Mouse (Mus musculus): Measurements from ENCODE around the gene Zgrf1.

Gene Zgrf1

DNA sequence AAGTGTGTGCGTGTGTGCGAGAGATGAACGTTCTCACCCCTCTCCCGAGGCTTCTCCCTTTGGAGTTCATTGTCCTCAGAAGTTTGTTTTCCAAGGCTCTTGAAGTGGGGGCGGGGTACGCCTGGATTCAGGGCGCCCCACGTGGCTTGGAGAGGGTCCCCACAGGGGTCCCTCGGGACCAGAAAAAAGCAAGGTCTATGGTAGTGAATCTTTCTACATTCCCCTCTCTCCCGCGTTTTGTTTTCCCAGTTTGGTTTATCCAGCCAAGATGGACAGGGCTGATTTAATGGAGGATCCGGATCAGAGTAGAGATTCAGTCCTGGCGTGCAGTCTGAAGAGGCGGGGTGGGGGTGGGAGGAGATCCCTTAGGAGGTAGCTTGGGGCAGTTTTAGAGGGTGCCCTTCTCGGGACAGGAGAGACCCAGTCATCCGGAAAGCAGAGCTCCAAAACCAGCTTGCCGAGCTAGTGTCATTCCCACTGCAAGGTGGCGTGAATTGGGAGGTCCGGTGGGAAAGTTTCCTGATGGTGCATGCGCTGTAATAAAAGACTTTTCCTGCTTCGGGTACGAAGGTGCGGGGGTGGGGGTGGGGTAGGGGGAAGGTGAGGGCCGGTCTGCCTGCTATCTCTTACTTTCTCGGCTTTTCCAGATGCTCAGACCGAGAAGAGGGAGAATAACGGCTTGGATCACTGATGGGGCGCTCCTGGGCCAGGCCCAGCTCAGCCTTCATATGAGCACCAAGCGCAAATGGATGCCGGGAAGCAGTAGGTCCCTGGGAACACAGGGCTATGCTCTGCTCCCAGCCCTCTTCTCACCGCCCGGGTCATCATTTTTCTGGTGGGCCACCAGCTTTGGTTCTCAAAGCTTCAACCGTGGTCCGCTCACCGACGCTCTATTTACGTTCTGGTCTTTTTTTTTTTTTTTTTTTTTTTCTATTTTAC is 87.7 kb downstream of the Zgrf1 start:
- DNase-seq, result no peak

DNA sequence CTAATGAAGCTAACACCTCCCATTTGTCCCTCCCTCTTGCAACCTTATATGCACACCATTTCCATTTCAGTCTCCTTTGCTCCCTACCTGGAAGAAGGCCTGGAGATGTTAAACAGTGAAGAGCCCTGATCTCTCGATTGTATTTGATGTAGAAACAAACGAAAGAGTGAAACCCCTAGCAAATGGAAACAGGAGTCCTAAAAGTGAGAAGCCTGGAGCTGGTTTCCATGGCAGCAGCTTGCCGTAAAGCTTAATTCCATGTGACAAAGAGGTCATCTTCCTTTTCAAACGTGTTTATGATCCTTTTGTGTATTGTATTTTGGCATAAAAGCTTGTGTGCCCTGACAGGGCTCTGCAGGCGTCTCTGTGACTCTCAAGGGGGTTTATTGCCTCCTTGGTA is 88.9 kb downstream of the Zgrf1 start:
- DNase-seq, result no peak

DNA sequence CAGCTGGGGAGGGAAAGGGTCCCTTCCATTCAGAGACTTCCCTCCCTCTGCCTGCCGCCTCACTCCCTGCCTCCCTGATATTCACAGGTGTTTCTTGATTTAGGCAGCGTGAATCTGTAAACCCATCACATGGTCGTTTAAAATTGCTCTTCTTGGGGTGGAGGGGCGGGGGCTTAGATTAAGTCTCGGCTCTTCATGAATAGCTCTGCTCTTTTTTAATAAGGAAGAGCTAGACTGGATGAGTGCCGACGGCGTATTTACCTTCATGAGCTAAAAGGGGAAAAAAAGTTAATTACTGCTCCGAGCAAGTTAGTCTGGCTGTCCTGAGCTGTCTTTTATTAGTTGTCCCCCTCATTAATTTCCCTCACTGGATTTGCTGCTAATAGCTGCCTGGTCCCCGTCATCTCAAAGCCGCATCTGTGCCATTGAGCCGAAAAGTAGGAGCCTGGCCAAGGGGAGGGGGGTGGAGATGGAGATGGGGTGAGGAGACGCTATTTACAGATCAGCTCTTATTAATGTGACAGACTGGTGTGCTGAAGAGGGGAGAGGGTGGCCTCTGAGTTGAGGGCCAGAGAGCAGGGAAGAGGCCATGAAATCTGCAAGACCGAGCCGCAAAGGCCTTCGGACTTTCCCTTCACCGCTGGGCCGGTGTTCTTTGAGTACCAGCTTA is 93.0 kb downstream of the Zgrf1 start:
- DNase-seq, result no peak

DNA sequence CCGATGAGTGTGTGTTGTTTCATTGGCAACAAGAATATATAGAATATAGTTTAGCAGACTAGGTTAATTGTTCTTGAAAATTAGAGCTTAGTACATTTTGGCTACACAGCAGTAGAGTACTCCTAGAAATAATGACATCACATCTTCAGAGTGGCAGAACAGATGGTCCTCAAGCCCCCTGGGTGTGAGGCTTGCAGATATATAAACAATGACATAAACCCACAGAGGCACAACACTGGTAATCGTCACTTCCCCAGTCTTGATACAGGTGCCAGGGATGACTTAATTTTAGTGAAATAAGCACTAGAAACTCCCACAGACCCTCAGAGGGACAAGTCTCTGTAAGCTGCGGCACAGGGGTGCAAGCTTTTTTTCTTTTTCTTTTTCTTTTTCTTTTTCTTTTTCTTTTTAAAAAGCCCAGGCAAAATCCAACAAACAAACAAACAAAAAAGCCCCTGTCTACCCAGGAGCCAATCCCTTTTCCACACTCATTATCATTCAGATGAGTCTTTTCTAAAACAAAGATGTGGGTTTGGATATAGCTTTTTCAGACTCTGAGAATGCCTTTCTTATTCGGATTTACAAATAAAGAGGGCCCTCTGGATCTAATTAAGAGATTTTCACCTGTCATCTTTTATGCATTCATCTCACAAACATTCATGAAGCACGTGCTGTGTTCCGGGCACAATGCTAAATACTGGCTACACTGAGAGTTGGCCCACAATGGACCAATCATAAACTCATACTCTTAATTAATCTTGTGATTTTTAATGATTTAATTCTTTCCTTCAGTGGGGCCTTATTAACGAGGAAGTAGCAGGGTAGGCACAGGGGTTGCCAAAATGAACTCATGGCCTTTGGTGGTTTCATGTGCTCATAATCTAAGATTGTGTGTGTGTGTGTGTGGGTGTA is 98.7 kb downstream of the Zgrf1 start:
- no peak for DNase-seq

DNA sequence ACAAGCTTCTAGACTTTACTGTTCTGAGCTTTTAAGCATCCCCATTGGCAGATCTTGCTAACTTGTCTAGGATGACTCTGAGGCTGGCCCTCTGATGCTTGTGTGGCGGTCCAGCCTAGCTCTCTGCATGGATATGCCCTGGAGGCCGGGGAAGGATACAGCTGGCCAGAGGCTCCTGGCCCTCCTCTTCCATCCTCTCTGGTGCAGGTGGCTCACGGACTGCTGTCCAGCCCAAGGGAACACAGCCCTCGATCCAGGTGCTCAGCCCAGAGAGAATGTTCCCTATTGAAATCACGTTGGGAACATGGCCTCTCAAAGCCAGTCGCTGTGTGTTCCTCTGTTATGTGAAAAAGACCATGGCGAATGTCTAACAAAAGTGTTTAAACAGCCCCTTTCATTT is 107.4 kb downstream of the Zgrf1 start:
- no peak for DNase-seq

DNA sequence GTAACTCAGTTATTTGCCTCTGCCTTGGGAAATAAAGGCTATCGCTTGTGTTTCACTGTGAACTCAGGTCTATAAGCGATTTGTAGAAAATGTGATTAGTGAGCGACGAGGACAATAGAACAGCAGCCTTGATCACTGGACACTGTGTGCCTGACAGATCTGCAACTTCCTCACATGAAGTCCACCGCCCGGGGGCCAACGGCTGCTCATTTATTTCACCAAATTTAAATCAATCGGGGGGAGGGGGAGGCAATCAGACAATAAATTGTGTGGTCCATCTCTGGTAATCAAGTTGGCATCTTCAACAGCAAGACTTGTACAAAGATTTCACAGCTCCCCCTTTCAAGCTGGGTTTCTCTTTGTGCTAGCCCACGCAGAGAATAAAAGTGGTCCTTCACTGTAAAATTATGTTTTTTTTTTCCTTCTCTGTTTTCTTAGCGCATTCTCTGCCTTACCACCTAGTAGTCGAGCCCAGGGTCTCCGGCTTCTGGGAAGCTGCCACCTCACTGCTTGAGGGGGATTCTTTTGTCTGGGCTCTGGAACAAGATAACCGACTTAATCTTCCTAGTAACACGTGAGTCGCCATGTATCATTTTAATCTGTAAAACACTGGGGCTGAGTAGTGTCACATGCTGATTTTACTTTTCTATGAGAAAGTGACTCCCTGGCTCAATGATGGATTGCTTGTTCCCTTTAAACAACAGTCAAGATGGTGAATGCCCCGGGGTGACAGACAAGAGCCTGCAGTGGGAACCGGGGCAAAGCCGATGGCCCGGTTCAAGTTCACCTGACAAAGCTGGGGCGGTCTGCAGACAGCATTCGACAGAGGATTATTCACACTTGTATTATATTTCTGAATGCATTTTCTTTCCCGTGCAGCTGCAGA is 108.6 kb downstream of the Zgrf1 start:
- DNase-seq, result no peak
